Comparison of ENCODE assay signal across 10 mouse cellular contexts in genomic region chr6:128275506-128276064, GRCm38 (mm10). TPM values are rescaled to one million over a fixed set of nuclear protein-coding genes. Genes with fewer than 3 reads are reported as not detected.
DNase-seq lines count a peak whose midpoint lies in the region; ATAC-seq and TF ChIP-seq lines count a peak whose summit lies in the region.
"Had no signal": no experiment of that assay in that cellular context is flagged by ENCODE, and none has a peak within 500 bp of the region (broad histone marks: within the 10 kb centered on the region; RNA-seq: fewer than 3 reads in every experiment).

No protein-coding gene starts in this region.

- TF ChIP-seq EP300 in heart, adult 2 months (IDR thresholded peaks at IDR 0.05; ENCODE audit: insufficient read depth, low read depth, low read length), result no peak
- no peak for TF ChIP-seq EP300 in stomach, postnatal 0 days (optimal IDR thresholded peaks at IDR 0.05)

- no peaks in the 10 kb centered on the region for H3K36me3 ChIP-seq in heart, adult 2 months (ENCODE audit: control insufficient read depth, insufficient read depth, low read length)
- H3K36me3 ChIP-seq in heart, embryonic 11.5 days (ENCODE audit: control insufficient read depth, insufficient read depth, low read length), result no peaks in the 10 kb centered on the region
- H3K36me3 ChIP-seq in stomach, embryonic 14.5 days (ENCODE audit: control insufficient read depth, insufficient read depth, low read length), result no peaks in the 10 kb centered on the region
- no peaks in the 10 kb centered on the region for H3K36me3 ChIP-seq in stomach, postnatal 0 days (ENCODE audit: control insufficient read depth, insufficient read depth, low read length)
- H3K36me3 ChIP-seq in neural tube, embryonic 15.5 days, result no peaks in the 10 kb centered on the region
- H3K36me3 ChIP-seq: neural tube, embryonic 13.5 days had no signal

- no peak overlapping the region for H3K9ac ChIP-seq in heart, adult 2 months (ENCODE audit: low read depth, low read length)
- no peak overlapping the region for H3K9ac ChIP-seq in heart, embryonic 11.5 days (ENCODE audit: low read depth, low read length)
- no peak overlapping the region for H3K9ac ChIP-seq in stomach, embryonic 14.5 days (replicated peaks; ENCODE audit: low read depth, low read length)
- no peak overlapping the region for H3K9ac ChIP-seq in stomach, postnatal 0 days (ENCODE audit: low read length)
- no peak overlapping the region for H3K9ac ChIP-seq in neural tube, embryonic 15.5 days (replicated peaks)
- H3K9ac ChIP-seq: neural tube, embryonic 13.5 days had no signal

- ATAC-seq in heart, embryonic 11.5 days (replicated peaks; ENCODE audit: insufficient number of reproducible peaks, low FRiP score, low TSS enrichment), result no peak
- 0 out of 2 replicates have a peak, but pooled peaks have one; percentile 29 for ATAC-seq in stomach, embryonic 14.5 days (ENCODE audit: insufficient number of reproducible peaks, insufficient read depth, low FRiP score, low read depth)
- no peak for ATAC-seq in stomach, postnatal 0 days (ENCODE audit: low FRiP score, low TSS enrichment)
- ATAC-seq in neural tube, embryonic 15.5 days (ENCODE audit: low FRiP score), result no peak

- H3K27me3 ChIP-seq in heart, adult 2 months (ENCODE audit: control insufficient read depth, insufficient read depth, low read length), result no peaks in the 10 kb centered on the region
- H3K27me3 ChIP-seq in heart, embryonic 11.5 days (ENCODE audit: control insufficient read depth, insufficient read depth, low read length), result no peaks in the 10 kb centered on the region
- no peaks in the 10 kb centered on the region for H3K27me3 ChIP-seq in stomach, embryonic 14.5 days (ENCODE audit: control insufficient read depth, insufficient read depth, low read length)
- H3K27me3 ChIP-seq in stomach, postnatal 0 days (ENCODE audit: control insufficient read depth, insufficient read depth, low read length), result no peaks in the 10 kb centered on the region
- no peaks in the 10 kb centered on the region for H3K27me3 ChIP-seq in neural tube, embryonic 15.5 days (replicated peaks)
- H3K27me3 ChIP-seq: CH12.LX; neural tube, embryonic 13.5 days had no signal

- peak; percentile 31 to 35 for DNase-seq in heart, adult 2 months
- DNase-seq in stomach, postnatal 0 days (ENCODE audit: low spot score), result no peak
- DNase-seq in kidney, postnatal 4 days, result peak; percentile 30 to 54
- no peak for DNase-seq in layer of hippocampus, adult 9-10 months (ENCODE audit: low spot score)
- DNase-seq in spleen, adult 18-20 months, result no peak

- H3K9me3 ChIP-seq in heart, embryonic 11.5 days (replicated peaks; ENCODE audit: control insufficient read depth, low read length), result no peaks in the 10 kb centered on the region
- no peaks in the 10 kb centered on the region for H3K9me3 ChIP-seq in stomach, embryonic 14.5 days (ENCODE audit: control insufficient read depth, low read depth, low read length)
- no peaks in the 10 kb centered on the region for H3K9me3 ChIP-seq in stomach, postnatal 0 days (ENCODE audit: control insufficient read depth, low read length)
- no peaks in the 10 kb centered on the region for H3K9me3 ChIP-seq in neural tube, embryonic 15.5 days (replicated peaks)
- H3K9me3 ChIP-seq: neural tube, embryonic 13.5 days had no signal

- H3K4me1 ChIP-seq in heart, adult 2 months (ENCODE audit: control insufficient read depth, insufficient read depth, low read length), result peaks cover 14% of the 10 kb centered on the region
- 0 out of 2 replicates have a peak, but pooled peaks cover under 1% of the 10 kb centered on the region for H3K4me1 ChIP-seq in heart, embryonic 11.5 days (ENCODE audit: control insufficient read depth, insufficient read depth, low read length)
- no peaks in the 10 kb centered on the region for H3K4me1 ChIP-seq in stomach, embryonic 14.5 days (ENCODE audit: control insufficient read depth, insufficient read depth, low read length)
- no peaks in the 10 kb centered on the region for H3K4me1 ChIP-seq in stomach, postnatal 0 days (replicated peaks; ENCODE audit: control insufficient read depth, insufficient read depth)
- no peaks in the 10 kb centered on the region for H3K4me1 ChIP-seq in neural tube, embryonic 15.5 days

- no peak for TF ChIP-seq CTCF in heart, adult 2 months (IDR thresholded peaks at IDR 0.05)
- TF ChIP-seq CTCF in stomach, postnatal 0 days (IDR thresholded peaks at IDR 0.05; ENCODE audit: low read depth), result no peak

- H3K4me3 ChIP-seq in heart, adult 2 months, result no peak overlapping the region
- no peak overlapping the region for H3K4me3 ChIP-seq in heart, embryonic 11.5 days (ENCODE audit: low read depth, low read length)
- no peak overlapping the region for H3K4me3 ChIP-seq in stomach, embryonic 14.5 days (ENCODE audit: low read depth, low read length)
- H3K4me3 ChIP-seq in stomach, postnatal 0 days (ENCODE audit: low read depth, low read length), result no peak overlapping the region
- H3K4me3 ChIP-seq in neural tube, embryonic 15.5 days (replicated peaks), result no peak overlapping the region
- H3K4me3 ChIP-seq: neural tube, embryonic 13.5 days had no signal

- no peak for TF ChIP-seq POLR2A in heart, adult 2 months (IDR thresholded peaks at IDR 0.05; ENCODE audit: insufficient read depth, low read depth, low read length)

- no peak overlapping the region for H3K27ac ChIP-seq in heart, adult 2 months
- no peak overlapping the region for H3K27ac ChIP-seq in heart, embryonic 11.5 days (ENCODE audit: low read depth, low read length)
- no peak overlapping the region for H3K27ac ChIP-seq in stomach, embryonic 14.5 days (ENCODE audit: low read length)
- H3K27ac ChIP-seq in stomach, postnatal 0 days (replicated peaks), result no peak overlapping the region
- H3K27ac ChIP-seq in neural tube, embryonic 15.5 days (replicated peaks), result no peak overlapping the region
- H3K27ac ChIP-seq: neural tube, embryonic 13.5 days had no signal

- 0 out of 2 replicates have a peak, but pooled peaks cover 2% of the 10 kb centered on the region for H3K79me2 ChIP-seq in heart, adult 2 months (replicated peaks; ENCODE audit: control insufficient read depth, insufficient read depth, low read length)

- no peak overlapping the region for H3K4me2 ChIP-seq in heart, embryonic 11.5 days
- H3K4me2 ChIP-seq in stomach, embryonic 14.5 days (replicated peaks; ENCODE audit: low read depth, low read length), result no peak overlapping the region
- no peak overlapping the region for H3K4me2 ChIP-seq in stomach, postnatal 0 days (replicated peaks; ENCODE audit: low read depth)
- no peak overlapping the region for H3K4me2 ChIP-seq in neural tube, embryonic 15.5 days
- H3K4me2 ChIP-seq: neural tube, embryonic 13.5 days had no signal

- WGBS in heart, adult 2 months, result 75% methylated on average over 8 of the region's 8 CpGs
- WGBS in heart, embryonic 11.5 days (ENCODE audit: insufficient replicate concordance), result 79% methylated on average over 8 of the region's 8 CpGs
- 81% methylated on average over 8 of the region's 8 CpGs for WGBS in stomach, embryonic 14.5 days
- 75% methylated on average over 8 of the region's 8 CpGs for WGBS in stomach, postnatal 0 days
- 82% methylated on average over 8 of the region's 8 CpGs for WGBS in neural tube, embryonic 15.5 days

- intact Hi-C loops in heart, adult 2 months (cut with DNase I), result no loop called here

RNA-seq across cellular contexts. Expression of gene Tead4, which starts 25.0 kb away (rescaled TPM):
- total RNA-seq in heart, adult 2 months (2021), result 1 to 10 TPM; 3.3 to 3.7 TPM
- 0.98 and 1.8 TPM in 2 replicates for polyA plus RNA-seq in heart, adult 2 months (2012; rRNA removed)
- 2.3 and 4.1 TPM in 2 replicates for polyA plus RNA-seq in heart, embryonic 11.5 days (2014; fragmentation: Nextera tagmentation; extraction: Ambion mirVana)
- 1.4 TPM in 2 replicates for polyA plus RNA-seq in stomach, embryonic 14.5 days (2014; fragmentation: Nextera tagmentation; extraction: Ambion mirVana)
- polyA plus RNA-seq in stomach, postnatal 0 days (2015; fragmentation: Nextera tagmentation; extraction: Ambion mirVana), result 1.5 and 2.2 TPM in 2 replicates
- 0.89 and 0.93 TPM in 2 replicates for polyA plus RNA-seq in neural tube, embryonic 15.5 days (2015; fragmentation: Nextera tagmentation; extraction: Ambion mirVana)
- total RNA-seq: CH12.LX had no signal

Comparison
In these comparisons a context has a peak if more than half of its experiments do, and no peak if none do; other contexts are left out.
1. DNase-seq: peak in heart, adult 2 months (2 of 2) and kidney, postnatal 4 days (2 of 2); none in stomach, postnatal 0 days (single experiment), layer of hippocampus, adult 9-10 months (single experiment) and spleen, adult 18-20 months (0 of 2).